Mouse (Mus musculus) lung, postnatal 10 days (tissue): ENCODE measurements at regions not wholly inside any gene's neighbourhood (a gene's known extent, or its start where the extent isn't known, plus 50 kb on each side); places are given as distances from the start of the nearest gene placed in this dataset.
A peak's percentile ranks its signal among the peaks of the same experiment; 100 is the strongest.

ENCODE experiments used
- DNase-seq: peaks from one replicate; pipeline ENCODE4 v3.0.0; 2021

DNA sequence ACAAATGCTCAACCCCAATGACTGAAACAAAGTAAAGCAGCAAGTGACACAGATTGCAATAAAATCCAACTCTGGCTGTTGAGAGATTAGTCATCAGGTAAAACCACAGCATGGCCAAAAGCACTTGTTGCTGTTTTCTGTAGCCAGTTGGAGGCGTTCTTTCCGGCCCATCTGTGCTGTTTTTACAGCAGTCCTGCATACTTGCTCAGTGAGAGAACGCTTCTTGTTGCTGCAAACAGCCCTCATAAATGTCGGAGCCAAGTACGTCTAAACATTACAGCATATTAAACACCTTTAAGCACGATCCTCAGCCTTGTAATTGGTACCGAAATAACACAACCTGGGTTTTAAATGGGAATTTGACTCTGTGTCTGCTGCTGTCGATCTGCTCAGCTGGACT lies 65.6 kb upstream of the Hs3st3a1 start:
- DNase-seq = no peak

DNA sequence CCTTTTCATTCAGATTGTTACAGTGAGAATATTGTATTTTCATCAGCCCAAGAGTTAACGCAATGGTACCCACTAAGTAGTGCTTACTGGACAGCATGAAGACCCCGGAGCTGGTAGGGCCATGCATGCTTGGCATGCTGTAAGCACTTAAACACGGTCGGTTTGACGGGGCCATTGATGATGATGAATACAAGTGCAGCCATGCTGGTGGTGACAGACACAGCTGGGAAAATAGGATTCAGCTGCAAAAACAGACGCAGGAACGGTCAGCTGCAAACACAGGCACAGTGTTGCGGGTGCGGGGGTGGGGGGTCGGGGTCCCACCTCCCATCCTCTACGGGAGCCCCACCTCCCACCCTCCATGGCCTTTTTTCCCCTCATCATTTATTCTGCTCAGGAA lies 99.7 kb upstream of the Hs3st3a1 start:
- no peak for DNase-seq

DNA sequence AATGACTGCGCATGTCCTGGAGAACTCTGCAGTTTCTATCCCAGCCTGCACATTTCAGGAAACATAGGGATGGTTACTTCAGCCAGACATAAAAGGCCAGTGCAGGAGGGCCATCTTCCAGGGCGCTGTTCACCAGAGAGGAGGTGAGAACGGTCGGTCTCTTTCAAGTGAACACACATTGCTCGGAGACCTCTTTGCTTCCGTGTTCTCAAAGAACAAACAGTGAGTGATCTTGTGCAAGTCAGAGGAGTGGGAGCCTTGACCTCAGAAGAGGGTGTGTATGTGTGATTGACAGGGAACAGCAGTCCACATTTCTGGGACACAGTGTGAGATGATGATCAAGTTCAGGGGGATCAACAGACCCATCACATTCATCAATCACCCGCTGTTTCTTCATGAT lies 102.7 kb upstream of the Hs3st3a1 start:
- DNase-seq = no peak

DNA sequence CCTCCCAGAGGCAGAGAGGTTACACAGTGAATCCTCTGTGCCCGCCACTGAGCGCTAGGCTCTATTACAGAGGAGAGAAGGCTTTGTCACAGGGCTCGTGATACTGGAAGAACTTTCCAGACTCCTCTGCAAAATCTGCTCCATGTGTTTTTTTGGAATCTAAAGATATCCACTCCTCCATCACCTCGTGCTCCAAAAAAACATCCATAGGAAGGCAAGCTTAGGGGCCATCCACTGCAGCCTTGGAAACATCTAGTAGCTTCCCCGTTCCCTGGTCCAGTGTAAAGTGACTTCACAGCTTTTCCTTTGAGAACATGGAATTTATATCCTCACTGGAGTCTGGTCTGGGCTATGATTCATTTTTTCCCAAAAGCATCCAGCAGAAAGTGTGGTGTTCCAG lies 103.3 kb upstream of the Hs3st3a1 start:
- DNase-seq = no peak

DNA sequence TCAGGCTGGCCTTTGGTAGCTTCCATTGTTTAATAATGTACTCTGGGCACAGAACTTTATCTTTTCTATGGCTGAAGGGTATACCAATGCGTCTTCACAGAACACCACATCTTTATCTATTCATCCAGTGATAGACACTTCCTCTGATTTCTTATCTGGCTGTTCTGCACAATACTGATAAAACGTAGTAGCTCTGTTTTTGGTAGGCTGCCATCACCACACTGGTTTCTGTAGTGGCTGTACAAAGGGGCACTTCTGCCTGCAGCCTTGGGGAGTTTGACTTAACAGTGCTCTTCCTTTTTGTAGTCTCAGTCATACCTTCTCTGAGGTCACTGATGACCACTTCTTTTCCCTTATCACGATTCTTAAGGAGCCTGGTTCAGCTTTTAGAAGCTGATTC lies 106.0 kb upstream of the Hs3st3a1 start:
- DNase-seq = no peak

DNA sequence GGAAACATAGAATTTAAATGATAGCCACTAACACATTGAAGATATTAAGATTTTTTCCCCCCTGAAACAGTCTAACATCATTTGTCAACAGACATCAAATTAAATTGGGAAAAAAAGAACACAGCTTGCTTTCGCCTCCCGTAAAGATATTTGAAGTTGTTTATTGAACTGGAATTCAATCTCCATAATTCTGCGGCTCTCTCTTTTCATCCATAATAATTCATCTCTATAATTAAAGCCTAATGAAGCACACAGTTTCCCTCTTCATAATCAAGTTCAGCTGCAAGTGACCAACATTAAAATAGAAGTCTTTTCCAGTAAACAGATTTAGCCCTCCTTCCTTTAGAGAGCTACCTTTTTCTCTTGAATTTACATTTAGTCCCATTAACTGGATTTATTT lies 107.4 kb upstream of the Hs3st3a1 start:
- DNase-seq = no peak

DNA sequence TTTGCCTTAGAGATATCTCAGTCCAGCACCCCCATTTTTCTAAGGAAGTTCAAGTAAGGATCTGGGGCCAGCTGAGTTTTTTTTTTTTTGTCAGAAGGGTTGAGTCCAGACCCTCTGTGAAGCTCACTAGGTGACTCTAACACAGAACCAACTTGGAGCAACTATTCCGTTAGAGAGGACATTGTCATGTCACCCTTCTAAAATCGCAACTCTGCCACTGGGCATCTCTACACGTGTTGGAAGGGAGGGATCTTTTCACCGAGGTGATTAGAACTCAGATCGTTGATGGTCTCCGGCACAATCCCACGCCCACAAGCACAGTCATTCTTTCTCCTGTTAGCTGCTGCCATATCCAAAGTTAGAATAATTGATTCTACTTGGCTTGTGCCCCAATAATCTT lies 108.5 kb upstream of the Hs3st3a1 start:
- DNase-seq = no peak

DNA sequence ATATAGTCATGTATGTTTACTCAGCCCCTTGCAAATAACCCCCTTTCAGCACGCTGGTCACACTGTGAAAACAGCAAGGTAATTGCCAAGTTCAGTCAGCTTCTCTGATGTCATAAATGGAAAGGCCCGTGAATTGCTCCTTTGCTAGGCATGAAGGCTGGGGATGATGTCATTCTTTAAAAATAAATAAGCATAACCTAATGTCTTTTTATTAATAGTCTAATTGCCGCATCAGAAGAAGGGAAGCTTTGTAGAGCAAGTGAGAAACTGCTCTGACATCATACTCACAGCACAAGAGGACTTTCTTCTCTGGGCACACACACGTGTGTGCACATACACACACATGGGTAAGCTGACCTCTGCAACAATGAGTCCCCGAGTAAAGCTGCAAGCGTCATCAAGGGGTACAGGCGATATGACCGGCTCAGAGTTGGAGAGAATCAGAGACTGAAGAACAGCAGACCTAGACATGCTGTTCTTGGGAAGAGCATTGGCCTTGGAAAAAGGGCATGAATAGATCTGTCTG lies 113.2 kb upstream of the Hs3st3a1 start:
- no peak for DNase-seq

DNA sequence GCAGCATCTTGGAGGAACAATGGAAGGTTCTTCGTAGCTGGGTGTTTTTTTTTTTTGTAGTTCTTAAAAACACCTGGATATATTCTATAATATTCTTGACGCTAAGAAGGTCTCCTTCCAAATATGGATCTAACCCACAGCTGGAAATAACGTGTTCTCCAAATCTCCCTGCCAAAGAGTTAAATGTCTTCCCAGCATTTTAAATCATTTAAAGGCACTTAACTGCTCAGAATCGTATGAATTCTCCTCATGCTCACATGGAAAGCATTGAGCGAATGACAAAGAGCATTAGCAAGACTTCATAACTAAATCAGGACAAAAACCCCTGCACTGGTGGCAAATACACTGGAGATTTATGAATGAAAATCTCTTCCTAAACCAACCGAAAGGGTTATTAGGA lies 117.7 kb upstream of the Hs3st3a1 start:
- DNase-seq = no peak

DNA sequence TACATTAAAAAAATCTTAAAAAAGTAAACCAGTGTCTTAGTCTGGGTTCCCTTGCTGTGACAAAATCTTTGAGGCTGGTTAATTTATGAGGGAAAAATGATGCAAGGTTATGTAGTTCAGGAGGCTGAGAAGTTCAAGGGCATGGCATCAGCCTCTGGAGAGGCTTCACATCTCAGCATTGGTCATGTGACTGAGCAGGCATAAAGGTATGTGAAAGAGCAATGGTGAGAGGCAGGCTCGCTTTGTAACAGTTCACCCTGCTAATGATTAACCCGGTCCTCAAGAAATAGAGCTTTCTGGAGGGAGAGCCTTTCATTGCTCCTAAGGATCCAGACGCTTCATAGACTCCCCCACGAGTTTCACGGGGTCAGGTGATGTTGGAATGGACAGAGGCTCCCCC lies 120.1 kb upstream of the Hs3st3a1 start:
- DNase-seq = no peak

DNA sequence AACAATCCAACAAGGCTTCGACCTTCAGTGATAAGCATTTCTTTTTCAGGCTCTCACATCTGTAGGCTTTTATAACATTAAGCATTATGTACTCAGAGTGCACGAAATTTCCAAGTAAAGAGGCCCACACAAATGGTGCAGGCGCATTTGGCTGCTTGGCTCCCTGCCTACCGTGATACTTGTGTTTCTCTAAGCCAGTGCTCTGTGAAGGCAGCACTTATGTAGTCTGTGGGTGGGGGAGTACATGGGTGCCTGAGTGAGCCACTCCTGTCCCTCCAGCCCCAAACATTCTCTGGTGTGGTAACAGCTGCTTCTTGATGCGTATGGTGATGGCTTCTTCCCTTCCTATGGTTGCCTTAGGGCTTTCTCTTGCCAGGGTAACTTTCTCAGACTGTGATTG lies 121.9 kb upstream of the Hs3st3a1 start:
- no peak for DNase-seq

DNA sequence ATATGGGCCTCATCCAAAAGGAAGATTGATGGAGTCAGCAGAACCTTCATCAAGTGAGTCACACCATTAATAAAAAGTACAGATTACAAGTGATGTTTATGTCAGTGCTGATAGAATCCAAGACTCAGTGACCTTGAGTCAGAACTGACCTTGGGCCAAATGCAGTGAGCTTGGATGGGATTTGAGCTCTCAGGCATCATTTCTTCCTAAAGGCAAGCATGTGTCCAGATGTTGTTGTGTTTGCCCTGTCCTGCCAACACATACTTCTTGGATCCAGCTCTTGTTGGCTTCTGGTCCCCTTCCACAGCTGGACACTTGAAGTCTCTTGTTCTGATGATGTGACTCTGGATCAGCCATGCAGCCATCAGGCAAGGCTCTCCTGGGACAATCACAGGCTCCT lies 125.3 kb upstream of the Hs3st3a1 start:
- DNase-seq = peak; percentile 41

DNA sequence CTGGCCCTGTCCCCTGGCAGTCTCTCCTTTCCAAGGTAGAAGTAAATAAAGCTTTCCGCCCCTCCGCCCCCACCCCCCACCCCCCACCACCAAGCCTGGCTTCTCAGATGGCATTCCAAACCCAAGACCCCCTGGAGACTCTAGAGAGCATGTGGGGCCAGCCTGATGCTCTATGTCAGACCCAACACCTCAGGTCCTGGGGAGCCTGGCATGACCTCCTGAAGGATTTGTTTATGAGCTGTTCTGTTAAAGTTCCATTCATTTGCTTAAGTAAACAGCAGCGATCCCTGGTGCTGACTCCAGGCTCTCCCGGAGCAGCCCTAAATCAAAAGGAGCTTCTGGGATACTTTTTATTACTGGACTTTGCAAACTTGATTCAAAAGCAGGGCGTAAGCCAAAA lies 137.3 kb upstream of the Hs3st3a1 start:
- peak; percentile 11 for DNase-seq

DNA sequence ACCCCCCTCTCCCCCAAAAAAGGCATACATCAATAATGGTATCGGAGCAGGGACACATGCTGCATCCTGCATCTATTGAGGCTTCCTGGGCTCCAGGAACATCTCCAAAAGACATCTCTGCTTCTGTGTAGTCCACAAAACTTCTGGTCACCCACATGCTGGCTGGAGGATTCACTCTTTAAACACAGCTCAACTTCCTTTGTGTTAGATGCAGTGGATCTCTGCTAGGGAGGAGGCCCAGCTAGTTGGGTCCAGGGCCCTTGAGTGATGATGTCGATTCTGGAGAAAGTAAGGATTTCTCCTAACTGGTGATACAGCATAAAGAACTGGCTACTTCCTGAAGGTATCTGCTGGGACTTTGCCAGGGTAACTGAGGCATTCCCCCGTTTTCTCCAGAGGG lies 146.9 kb upstream of the Hs3st3a1 start:
- DNase-seq = no peak

DNA sequence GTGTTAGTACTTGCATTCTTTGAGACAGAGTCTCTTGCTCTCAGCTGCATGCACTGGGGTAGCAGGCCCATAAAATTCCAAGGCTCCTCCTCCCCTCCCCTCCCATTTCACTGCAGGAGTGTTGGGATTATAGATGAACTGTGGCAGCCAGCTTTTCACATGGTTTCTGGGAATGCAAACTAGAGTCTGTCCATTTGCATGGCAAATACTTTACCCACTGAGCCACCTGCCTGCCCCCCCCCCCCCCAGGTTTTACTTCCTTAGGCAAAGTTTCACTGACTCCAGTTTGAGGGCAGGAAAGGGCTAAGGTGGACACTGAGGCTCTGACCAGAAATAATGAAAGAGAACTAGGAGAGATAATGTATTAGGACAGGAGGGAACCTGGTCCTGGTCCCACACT lies 147.6 kb upstream of the Hs3st3a1 start:
- DNase-seq = no peak

DNA sequence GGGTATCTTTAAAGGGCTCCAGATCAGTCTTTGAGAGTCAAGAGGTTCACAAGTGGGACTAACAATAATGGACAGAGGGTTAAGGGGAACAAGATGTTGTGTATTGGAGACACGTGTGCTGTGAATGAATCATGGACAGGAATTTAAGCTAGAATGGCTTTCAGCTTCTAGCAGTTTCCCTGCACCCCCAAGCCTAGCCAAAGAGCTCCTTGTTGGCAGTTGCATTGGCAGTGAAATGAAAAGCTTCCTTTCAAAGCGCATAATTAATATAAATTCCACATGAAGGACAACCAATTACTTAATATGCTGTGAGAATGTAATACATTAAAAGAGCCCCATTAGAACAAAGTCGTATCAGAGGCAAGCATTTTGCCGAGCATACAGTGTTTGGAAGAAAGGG lies 153.4 kb upstream of the Hs3st3a1 start:
- no peak for DNase-seq

DNA sequence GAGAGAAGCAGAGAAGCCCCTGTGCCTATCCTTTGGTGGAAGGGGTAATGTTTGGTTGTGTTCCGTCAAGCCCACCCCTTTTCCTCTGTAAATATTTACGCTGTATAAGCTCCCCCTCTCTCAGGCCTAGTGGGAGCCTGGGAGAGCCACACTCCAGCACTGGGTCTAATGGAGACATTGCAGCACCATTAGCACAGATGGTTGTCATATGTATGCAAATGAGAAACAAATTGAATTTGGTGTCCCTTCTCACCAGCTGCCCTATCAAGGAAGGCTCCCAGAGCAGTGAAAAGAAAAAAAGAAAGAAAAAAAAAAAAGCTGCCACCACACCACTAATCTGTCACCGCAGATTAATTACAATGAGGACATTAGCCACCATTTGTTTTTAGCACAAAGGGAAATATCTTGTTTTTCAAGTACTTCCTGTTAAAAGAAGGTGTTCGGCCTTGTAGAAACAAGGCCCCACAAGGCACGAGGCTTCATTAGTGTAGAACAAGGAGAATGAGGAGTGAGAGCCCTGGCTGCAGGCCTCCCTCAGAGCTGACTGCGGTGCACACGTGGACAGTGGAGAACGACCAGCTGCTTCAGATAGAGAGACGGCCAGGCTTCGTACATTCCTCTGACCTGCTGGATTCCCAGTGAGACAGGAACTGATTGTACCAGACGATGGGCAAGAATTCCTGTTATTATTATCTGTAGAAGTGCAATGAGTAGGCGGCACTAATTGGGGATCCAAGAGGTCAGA lies 156.7 kb upstream of the Hs3st3a1 start:
- DNase-seq = no peak

DNA sequence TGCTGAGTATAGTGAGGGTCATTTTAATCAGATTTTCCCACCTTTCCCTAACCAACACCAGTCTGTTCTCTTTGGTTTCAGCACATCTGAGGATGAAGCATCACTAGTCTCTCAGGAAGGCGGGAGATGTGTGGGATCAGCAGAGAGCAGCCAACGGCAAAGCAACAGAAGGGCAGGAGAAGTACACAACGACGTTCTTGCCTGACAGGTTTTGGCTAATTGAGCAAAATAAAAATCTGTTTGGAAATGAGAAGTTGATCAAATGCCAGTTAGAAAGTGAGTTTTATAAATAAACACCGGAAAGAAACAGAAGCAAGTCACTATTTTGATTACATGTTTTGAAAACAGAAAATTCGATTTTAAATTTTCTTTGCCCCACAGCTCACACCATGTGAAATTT lies 161.4 kb upstream of the Hs3st3a1 start:
- DNase-seq = no peak

DNA sequence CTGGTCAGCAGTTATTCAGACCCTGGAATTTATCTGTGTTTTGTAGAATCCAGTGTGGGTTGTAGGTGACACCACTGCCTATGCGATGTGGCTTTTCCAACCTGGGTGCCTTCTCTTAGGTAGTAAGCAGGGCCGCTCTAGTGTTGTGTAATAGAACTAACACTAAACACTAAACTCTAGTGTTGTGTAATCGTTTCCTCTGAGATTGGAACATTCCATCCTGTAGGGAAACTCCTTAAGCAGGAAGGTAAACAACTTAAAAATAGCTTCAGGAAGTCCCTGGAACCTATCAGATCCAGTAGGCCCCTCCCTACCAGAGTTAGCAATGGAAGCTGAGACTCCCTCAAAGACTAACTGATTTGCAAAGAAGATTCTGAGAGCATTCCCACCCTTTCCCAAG lies 161.9 kb upstream of the Hs3st3a1 start:
- DNase-seq = no peak

DNA sequence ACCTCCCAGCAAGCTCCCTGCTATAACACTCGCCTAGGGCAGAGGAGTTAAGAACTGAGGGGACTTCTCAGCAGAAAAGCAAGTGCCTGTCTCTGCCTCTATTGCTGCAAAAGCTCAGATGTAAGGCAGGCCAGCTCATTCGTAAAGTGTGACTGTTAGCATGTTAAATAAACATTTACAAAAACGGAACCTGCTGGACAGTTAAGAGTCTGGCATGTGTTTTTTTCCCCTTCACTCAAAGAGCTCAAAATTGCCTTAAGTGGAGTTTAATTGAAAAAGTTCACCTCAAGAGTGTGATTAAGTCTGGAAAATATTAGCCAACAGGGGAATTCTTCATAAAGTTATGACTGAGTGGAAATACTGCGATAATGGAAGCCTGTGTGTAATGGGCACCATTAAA lies 167.0 kb upstream of the Hs3st3a1 start:
- no peak for DNase-seq

DNA sequence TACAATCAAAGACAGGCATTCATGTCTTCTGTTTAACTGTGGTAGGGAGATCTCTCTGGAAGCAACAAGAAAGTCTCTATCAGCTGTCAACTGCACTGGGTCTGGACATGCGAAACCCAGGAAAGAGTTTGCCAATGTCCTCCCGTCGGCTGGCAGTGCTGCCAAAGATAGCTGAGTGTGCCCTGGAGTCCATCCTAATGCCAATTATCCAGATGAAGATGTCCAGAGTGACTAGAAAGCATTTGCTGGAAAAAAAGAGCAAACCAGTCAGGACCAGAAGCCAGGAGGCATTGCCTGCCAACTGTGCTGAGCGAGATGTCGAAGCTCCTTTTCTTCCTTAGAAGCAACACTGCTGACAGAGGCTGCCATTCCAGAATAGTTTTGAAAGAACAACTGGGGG lies 167.6 kb upstream of the Hs3st3a1 start:
- no peak for DNase-seq

DNA sequence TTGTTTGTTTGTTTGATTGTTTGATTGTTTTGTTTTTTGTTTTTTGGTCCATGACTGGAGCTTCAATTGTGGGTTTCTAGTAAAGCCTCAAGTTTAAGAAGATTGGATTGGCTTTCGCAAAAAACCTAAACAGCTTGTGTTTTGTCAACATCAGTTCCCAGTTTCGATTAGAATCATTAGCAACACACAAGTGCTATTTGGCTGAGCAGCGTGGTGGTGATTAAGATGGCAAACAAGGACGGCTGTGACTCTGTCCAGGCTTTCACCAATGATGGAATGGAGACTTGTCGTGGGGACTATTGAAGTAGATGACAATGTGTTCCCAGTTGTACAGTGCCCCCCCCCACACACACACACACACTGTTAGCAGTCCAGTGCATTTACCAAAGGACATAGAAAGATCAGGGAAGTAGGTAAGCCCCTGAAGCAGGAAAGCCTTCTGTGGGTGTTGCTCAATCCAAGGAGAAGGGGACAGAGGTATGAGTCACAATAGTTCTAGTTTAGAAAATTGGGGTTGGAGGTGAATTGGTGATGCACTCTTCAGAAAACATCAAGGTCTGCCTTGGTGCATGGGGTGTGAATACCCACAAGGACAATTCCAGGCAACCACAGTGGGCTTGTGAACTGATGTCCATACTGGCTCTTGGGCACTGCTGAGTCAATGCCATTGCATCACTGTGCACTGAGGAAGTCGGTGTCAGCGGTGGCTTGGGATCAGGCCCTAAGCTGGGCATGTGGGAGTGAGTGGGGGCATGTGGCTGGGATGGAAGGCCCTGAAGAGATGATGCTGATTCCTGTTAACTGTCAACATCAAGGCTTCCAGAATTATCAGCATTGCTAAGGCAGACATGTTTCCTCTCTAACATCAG lies 174.5 kb upstream of the Cox10 start:
- DNase-seq = no peak

DNA sequence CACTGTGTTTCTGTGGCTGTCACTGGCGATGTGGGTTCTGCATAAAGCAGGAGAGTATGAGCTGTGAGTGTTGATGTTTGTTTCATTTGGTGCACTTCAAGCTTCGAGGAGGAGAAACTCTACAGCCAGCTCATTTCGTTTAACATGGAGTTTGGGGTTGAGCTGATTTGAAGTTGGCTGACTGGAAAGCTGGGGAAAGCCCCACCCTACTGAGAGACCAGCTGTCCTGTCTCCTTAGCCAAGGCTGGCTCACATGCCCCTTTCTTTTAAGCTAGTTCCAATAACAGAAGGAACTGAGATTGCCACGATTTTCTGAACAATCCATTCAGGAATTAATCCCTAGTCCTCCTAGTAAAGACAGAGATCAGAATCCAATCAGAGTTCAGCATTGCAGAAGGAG lies 157.6 kb upstream of the Cox10 start:
- no peak for DNase-seq

DNA sequence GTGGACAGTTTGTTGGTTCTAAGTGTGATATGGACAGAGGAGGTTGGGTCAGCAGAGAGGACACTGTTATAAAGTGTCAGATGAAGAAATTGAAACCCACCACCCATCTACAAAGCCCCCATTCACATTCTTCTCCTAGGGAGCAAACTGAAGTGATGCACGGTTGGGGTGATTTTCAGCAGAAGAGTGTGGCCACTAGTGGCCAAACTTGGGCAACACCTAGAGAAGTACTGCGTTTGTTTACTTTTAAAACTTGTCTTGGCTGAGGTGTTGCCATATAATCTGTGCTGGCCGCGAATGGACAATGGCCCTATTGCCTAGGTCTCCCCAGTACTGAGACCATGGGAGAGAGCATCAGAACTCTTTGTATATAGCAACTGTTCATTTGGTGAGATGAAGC lies 150.8 kb upstream of the Cox10 start:
- no peak for DNase-seq
